Mouse (Mus musculus): ENCODE results near the gene Dzank1.
A peak's percentile ranks its signal among the peaks of the same experiment; 100 is the strongest.

The Dzank1 gene

GRCm38 (mm10) chr2:144526981-144527820 lies at the start of gene Dzank1, which contains the start of gene Polr3f:
Gene Dzank1 (minus strand): TSS chr2:144527414.
Gene Polr3f (plus strand): TSS chr2:144527718.
- DNase-seq = peak; percentile 99

GRCm38 (mm10) chr2:144555820-144556552 lies 28.8 kb upstream of the Dzank1 start, which contains the start of gene Sec23b:
Gene Sec23b (plus strand): TSS chr2:144556229.
- peak; percentile 99 for DNase-seq

GRCm38 (mm10) chr2:144555286-144555819 lies 28.1 kb upstream of the Dzank1 start:
- no peak for DNase-seq

- DNase-seq = no peak
Observed at GRCm38 (mm10) chr2:144553905-144554304, 26.7 kb upstream of the Dzank1 start.

GRCm38 (mm10) chr2:144550529-144550928 lies 23.3 kb upstream of the Dzank1 start, which contains the start of gene Rbbp9:
Gene Rbbp9 (minus strand): TSS chr2:144550869.
- peak; percentile 78 for DNase-seq

- DNase-seq = no peak
Observed at GRCm38 (mm10) chr2:144547559-144547958, 20.3 kb upstream of the Dzank1 start.

- DNase-seq = peak; percentile 91
Observed at GRCm38 (mm10) chr2:144545481-144545880, 18.3 kb upstream of the Dzank1 start.

GRCm38 (mm10) chr2:144545061-144545460 lies 17.8 kb upstream of the Dzank1 start:
- peak; percentile 58 for DNase-seq

GRCm38 (mm10) chr2:144544630-144545029 lies 17.4 kb upstream of the Dzank1 start:
- DNase-seq = peak; percentile 80

GRCm38 (mm10) chr2:144543670-144544069 lies 16.5 kb upstream of the Dzank1 start:
- peak; percentile 28 for DNase-seq

- no peak for DNase-seq
Observed at GRCm38 (mm10) chr2:144541246-144541645, 14.0 kb upstream of the Dzank1 start.

GRCm38 (mm10) chr2:144537123-144537522 lies 9.9 kb upstream of the Dzank1 start:
- peak; percentile 45 for DNase-seq

- DNase-seq = no peak
Observed at GRCm38 (mm10) chr2:144527821-144528174, 584 bp upstream of the Dzank1 start.

GRCm38 (mm10) chr2:144525856-144526255 lies 1.4 kb downstream of the Dzank1 start:
- DNase-seq = no peak

GRCm38 (mm10) chr2:144519772-144520171 lies 7.4 kb downstream of the Dzank1 start:
- DNase-seq = no peak

- no peak for DNase-seq
Observed at GRCm38 (mm10) chr2:144514619-144515018, 12.6 kb downstream of the Dzank1 start.

- DNase-seq = no peak
Observed at GRCm38 (mm10) chr2:144502134-144502533, 25.1 kb downstream of the Dzank1 start.

GRCm38 (mm10) chr2:144489342-144489741 lies 37.9 kb downstream of the Dzank1 start:
- DNase-seq = no peak

- DNase-seq = no peak
Observed at GRCm38 (mm10) chr2:144487476-144487875, 39.7 kb downstream of the Dzank1 start.

GRCm38 (mm10) chr2:144485439-144485838 lies 41.8 kb downstream of the Dzank1 start:
- no peak for DNase-seq

GRCm38 (mm10) chr2:144484084-144484483 lies 43.1 kb downstream of the Dzank1 start:
- DNase-seq = no peak

- peak; percentile 9 for DNase-seq
Observed at GRCm38 (mm10) chr2:144479421-144479820, 47.8 kb downstream of the Dzank1 start.

- DNase-seq = peak; percentile 16
Observed at GRCm38 (mm10) chr2:144467203-144467602, 60.0 kb downstream of the Dzank1 start.
